Mouse (Mus musculus) adrenal gland, adult 18-20 months (tissue): ENCODE measurements around the gene Rfx1. TPM values are rescaled to one million over a fixed set of nuclear protein-coding genes. Genes with fewer than 3 reads are reported as not detected.

Source experiments
- DNase-seq, 2 experiments: peaks; one replicate each; pipeline ENCODE4 v3.0.0; 2021 to 2022; ENCODE audit warnings: low spot score in 2 of 2
- total RNA-seq, 2 experiments: library from RNA; stranded (reverse); gene quantifications; 1 replicate in 1 of 2; 2 replicates in 1 of 2; pipeline ENCODE4 v1.2.3; 2021

Rfx1 gene
- total RNA-seq, 2 experiments from 2014 or later, result 17.1 to 20.3 TPM

- no peak for DNase-seq
Observed at GRCm38 (mm10) chr8:84087156-84087555, 20.5 kb downstream of the Rfx1 start.

GRCm38 (mm10) chr8:84087821-84088220, 21.2 kb downstream of the Rfx1 start:
- no peak for DNase-seq

- no peak for DNase-seq
Observed at GRCm38 (mm10) chr8:84089277-84089676, 22.6 kb downstream of the Rfx1 start.

GRCm38 (mm10) chr8:84090585-84090984, 24.0 kb downstream of the Rfx1 start:
- DNase-seq, result no peak

GRCm38 (mm10) chr8:84096061-84096460, 29.4 kb downstream of the Rfx1 start:
- DNase-seq, result no peak

GRCm38 (mm10) chr8:84098376-84098775, 31.7 kb downstream of the Rfx1 start:
- DNase-seq, result no peak

- DNase-seq, result no peak
Observed at GRCm38 (mm10) chr8:84101476-84102270, 35.0 kb downstream of the Rfx1 start.

- no peak for DNase-seq
Observed at GRCm38 (mm10) chr8:84103601-84104000, 37.0 kb downstream of the Rfx1 start.

GRCm38 (mm10) chr8:84104221-84104620, 37.6 kb downstream of the Rfx1 start:
- DNase-seq, result no peak

- peak; percentile 90 to 94 for DNase-seq
Observed at GRCm38 (mm10) chr8:84104697-84105609, 38.3 kb downstream of the Rfx1 start, which contains the start of gene Dcaf15. Gene Dcaf15, minus strand, starts transcription at chr8:84104768.

- DNase-seq, result no peak
Observed at GRCm38 (mm10) chr8:84105676-84106075, 39.0 kb downstream of the Rfx1 start.

- no peak for DNase-seq
Observed at GRCm38 (mm10) chr8:84106216-84107040, 39.8 kb downstream of the Rfx1 start.

- DNase-seq, result no peak
Observed at GRCm38 (mm10) chr8:84115646-84116045, 49.0 kb downstream of the Rfx1 start.

GRCm38 (mm10) chr8:84122151-84122550, 55.5 kb downstream of the Rfx1 start:
- DNase-seq, result no peak

- no peak for DNase-seq
Observed at GRCm38 (mm10) chr8:84125656-84126055, 59.0 kb downstream of the Rfx1 start, which contains the start of gene Podnl1. Gene Podnl1, plus strand, starts transcription at chr8:84125989.

GRCm38 (mm10) chr8:84126742-84127141, 60.1 kb downstream of the Rfx1 start:
- no peak for DNase-seq

GRCm38 (mm10) chr8:84127202-84127901, 60.7 kb downstream of the Rfx1 start:
- DNase-seq, result no peak

GRCm38 (mm10) chr8:84128277-84128676, 61.6 kb downstream of the Rfx1 start:
- DNase-seq, result no peak

- no peak for DNase-seq
Observed at GRCm38 (mm10) chr8:84130806-84131205, 64.2 kb downstream of the Rfx1 start.

GRCm38 (mm10) chr8:84132225-84132624, 65.6 kb downstream of the Rfx1 start:
- DNase-seq, result no peak
